Mouse (Mus musculus) midbrain, embryonic 11.5 days (tissue): ENCODE results near the gene Trip6. TPM values are rescaled to one million over a fixed set of nuclear protein-coding genes. Genes with fewer than 3 reads are reported as not detected.
A peak's percentile ranks its signal among the peaks of the same experiment; 100 is the strongest.

ENCODE experiments used
- ATAC-seq: fragments of 200-750 bp; cut with Nextera tagmentation; 2 replicates; pipeline ENCODE4 v1.8.0; 2017; ENCODE audit warnings: moderate TSS enrichment, moderate library complexity; ENCODE audit not compliant: low FRiP score
- DNase-seq: peaks from one replicate; pipeline ENCODE4 v3.0.0; 2015; ENCODE audit warnings: low spot score; ENCODE audit errors: missing footprints
- H3K27ac ChIP-seq: fragments of 300-500 bp; sonication (generic); 2 replicates; pipeline ENCODE4 v1.5.1; 2014; ENCODE audit warnings: low read depth, low read length
- H3K27me3 ChIP-seq: fragments of 300-500 bp; sonication (generic); 2 replicates; pipeline ENCODE4 v1.6.1; 2014; ENCODE audit warnings: mild to moderate bottlenecking, low read length, moderate library complexity, mixed read lengths; ENCODE audit not compliant: control insufficient read depth, insufficient read depth
- H3K36me3 ChIP-seq: fragments of 300-500 bp; sonication (generic); 2 replicates; pipeline ENCODE4 v1.6.1; 2014; ENCODE audit warnings: mild to moderate bottlenecking, low read length, moderate library complexity, mixed read lengths; ENCODE audit not compliant: control insufficient read depth, insufficient read depth
- H3K4me1 ChIP-seq: fragments of 300-500 bp; sonication (generic); 2 replicates; pipeline ENCODE4 v1.6.1; 2014; ENCODE audit warnings: low read length; ENCODE audit not compliant: control insufficient read depth, insufficient read depth
- H3K4me2 ChIP-seq: fragments of 300-500 bp; sonication (generic); 2 replicates; pipeline ENCODE4 v1.6.1; 2014; ENCODE audit warnings: mild to moderate bottlenecking, moderate library complexity
- H3K4me3 ChIP-seq: fragments of 300-500 bp; sonication (generic); 2 replicates; pipeline ENCODE4 v1.5.1; 2014; ENCODE audit warnings: low read depth, low read length
- H3K9ac ChIP-seq: fragments of 300-500 bp; sonication (generic); 2 replicates; pipeline ENCODE4 v1.6.1; 2014; ENCODE audit warnings: low read length
- H3K9me3 ChIP-seq: fragments of 300-500 bp; sonication (generic); 2 replicates; pipeline ENCODE4 v1.6.1; 2016; ENCODE audit warnings: low read length; ENCODE audit not compliant: control insufficient read depth
- WGBS: fragments of 180-500 bp; shearing (Covaris S2); extraction: QIAGEN DNeasy Blood & Tissue Kit; methylation state at CpG from one replicate; pipeline ENCODE4 v1.1.7; 2014; 5-methylcytosine and 5-hydroxymethylcytosine counted together
- polyA plus RNA-seq: library from polyadenylated mRNA; unstranded; fragments of >200 nt; fragmentation: Nextera tagmentation; extraction: Ambion mirVana; gene quantifications from 2 replicates; pipeline ENCODE4 v1.2.1, GENCODE M21; 2014

The Trip6 gene
- polyA plus RNA-seq, 1 experiment from 2014 or later, result 34.1 TPM

DNA sequence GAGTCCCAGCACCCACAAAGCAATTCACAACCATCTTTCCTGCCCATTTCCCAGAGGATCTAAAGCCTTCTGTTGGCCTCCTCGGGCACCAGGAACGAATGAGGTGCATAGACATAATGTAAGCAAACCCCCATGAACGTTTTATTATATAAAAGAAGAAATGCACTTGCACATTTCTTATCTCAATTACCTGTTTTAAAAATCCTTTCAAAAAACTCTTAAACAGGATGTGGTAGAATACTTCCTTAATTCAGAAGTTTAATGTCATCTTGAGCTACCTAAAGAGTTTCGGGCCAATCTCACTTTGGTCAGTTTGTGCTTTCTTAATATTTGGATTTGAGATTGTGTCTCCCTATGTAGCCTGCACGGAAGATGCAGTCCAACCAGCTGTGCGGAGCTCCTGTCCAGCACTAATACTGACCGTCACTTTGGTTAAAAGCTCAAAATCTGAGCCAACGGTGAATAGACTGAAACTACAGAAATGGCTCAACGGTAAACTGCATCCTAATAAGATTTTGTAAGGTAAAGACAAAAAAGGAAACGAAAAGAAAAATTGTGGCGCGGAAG is 7.7 kb downstream of the Trip6 start:
- DNase-seq (no peak), ATAC-seq (no peak)
- 0 out of 2 replicates have a peak, but pooled peaks cover 2% of the 10 kb centered on the region for H3K9me3 ChIP-seq
- no peaks in the 10 kb centered on the region for H3K27me3 ChIP-seq
- peaks cover 21% of the 10 kb centered on the region for H3K4me1 ChIP-seq
- H3K4me3 ChIP-seq, result peak overlapping the region; percentile 74
- H3K4me2 ChIP-seq, result peak overlapping the region; percentile 75
- H3K9ac ChIP-seq, result peak overlapping the region; percentile 94
- WGBS, result 20% methylated on average over 12 of the region's 12 CpGs
- H3K36me3 ChIP-seq, result peaks cover 28% of the 10 kb centered on the region
- peak overlapping the region; percentile 95; the same call in 1 of the 2 replicates for H3K27ac ChIP-seq

DNA sequence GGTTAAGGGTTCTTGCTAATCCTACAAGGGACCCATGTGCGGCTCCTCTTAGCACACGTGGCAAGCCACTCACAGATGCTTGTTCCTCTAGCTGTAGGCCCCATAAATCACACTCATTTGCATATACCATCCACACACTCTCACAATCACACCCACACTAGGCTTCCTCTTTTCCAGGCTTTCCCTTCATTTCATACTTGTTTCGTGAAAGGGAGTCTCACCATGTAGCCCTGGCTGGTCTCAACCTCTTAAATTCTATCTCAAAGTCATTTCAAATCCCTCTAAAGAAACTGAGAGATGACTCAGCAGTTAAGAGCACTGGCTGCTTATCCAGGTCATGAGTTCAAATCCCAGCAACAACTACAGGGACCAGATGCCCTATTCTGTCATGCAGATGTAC is 8.4 kb downstream of the Trip6 start:
- WGBS, result 81% methylated on average over 3 of the region's 3 CpGs
- no peak overlapping the region for H3K27ac ChIP-seq
- H3K27me3 ChIP-seq, result no peaks in the 10 kb centered on the region

DNA sequence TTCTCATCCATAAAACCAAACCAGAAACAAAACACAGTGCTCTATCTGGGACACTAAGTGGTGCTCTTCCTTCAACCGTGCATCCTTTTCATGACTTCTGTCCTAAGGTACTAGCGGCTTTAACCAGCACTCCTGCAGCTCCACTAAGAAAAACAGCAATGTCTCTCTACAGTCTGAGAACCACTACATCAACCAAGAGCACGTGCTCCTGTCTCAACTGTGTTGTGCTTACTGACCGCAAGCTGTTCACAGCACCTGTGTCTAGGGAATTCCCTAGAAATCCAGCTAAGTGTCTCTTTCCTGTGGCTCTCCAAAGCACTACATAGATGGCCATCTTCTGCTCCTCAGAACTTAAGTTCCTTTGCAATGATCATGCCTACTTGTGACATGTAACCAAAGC is 9.4 kb downstream of the Trip6 start:
- Histone ChIP-seq H3K4me2 (no peak overlapping the region), H3K27ac (no peak overlapping the region), H3K4me3 (no peak overlapping the region), H3K36me3 (peaks cover 38% of the 10 kb centered on the region), H3K9me3 (0 out of 2 replicates have a peak, but pooled peaks cover 2% of the 10 kb centered on the region), H3K27me3 (no peaks in the 10 kb centered on the region), H3K4me1 (peaks cover 21% of the 10 kb centered on the region), H3K9ac (no peak overlapping the region)
- WGBS, result 84% methylated on average over 4 of the region's 4 CpGs
- ATAC-seq (no peak), DNase-seq (no peak)

More for the DNA sequence above, 8.4 kb downstream of the Trip6 start:
- H3K9ac ChIP-seq, result peak overlapping the region; percentile 94
- peaks cover 33% of the 10 kb centered on the region for H3K36me3 ChIP-seq
- no peak for DNase-seq
- 0 out of 2 replicates have a peak, but pooled peaks cover 2% of the 10 kb centered on the region for H3K9me3 ChIP-seq
- peaks cover 21% of the 10 kb centered on the region for H3K4me1 ChIP-seq
- no peak for ATAC-seq
- peak overlapping the region; percentile 75 for H3K4me2 ChIP-seq
- H3K4me3 ChIP-seq, result peak overlapping the region; percentile 74

DNA sequence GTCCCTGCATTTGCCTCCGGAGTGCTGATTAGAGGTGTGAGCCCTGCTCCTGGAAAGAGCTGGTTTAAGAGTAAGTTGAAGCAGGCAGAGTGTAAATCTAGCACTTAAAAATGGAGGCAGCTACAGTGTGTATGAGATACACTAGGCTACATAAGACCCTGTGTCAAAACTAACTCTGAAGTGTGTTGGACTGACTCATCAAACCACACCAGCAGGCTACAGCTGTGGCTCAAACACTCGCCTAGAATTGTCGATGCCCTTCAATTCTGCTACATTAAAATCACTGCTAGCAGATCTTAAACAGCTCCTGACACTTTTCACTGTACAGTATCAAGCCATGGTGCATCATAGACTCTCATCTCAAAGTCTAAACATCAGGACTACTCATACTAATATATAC is 10.0 kb downstream of the Trip6 start:
- 91% methylated on average over 3 of the region's 3 CpGs for WGBS
- no peak overlapping the region for H3K4me3 ChIP-seq
- no peaks in the 10 kb centered on the region for H3K27me3 ChIP-seq
- H3K9ac ChIP-seq, result no peak overlapping the region
- peak; percentile 53 for DNase-seq
- H3K4me2 ChIP-seq, result no peak overlapping the region
- no peak overlapping the region for H3K27ac ChIP-seq
- peaks cover 21% of the 10 kb centered on the region for H3K4me1 ChIP-seq
- H3K9me3 ChIP-seq, result 0 out of 2 replicates have a peak, but pooled peaks cover 2% of the 10 kb centered on the region
- ATAC-seq, result no peak
- H3K36me3 ChIP-seq, result peaks cover 34% of the 10 kb centered on the region

DNA sequence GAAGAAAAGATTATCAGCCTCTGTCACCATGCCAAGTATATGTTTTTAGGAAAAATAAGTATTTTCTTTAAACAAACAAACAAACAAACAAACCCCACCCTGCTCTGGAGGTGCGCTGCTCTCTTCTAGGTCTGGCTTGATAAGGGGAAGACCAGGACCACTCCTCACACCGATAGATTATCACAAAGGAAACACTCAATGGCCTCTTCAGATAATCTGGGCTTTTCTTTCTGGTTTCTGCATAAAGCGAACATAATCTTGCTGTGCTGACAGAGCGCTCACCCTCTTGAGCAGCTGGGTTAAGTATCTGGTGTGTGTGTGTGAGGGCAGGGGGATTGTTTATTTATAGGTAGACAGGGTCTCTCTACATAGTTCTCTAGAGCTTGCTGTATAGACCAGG is 10.6 kb downstream of the Trip6 start:
- 86% methylated on average over 4 of the region's 4 CpGs for WGBS
- no peaks in the 10 kb centered on the region for H3K27me3 ChIP-seq
- peak; percentile 49 for DNase-seq
- H3K9me3 ChIP-seq, result 0 out of 2 replicates have a peak, but pooled peaks cover under 1% of the 10 kb centered on the region
- no peak overlapping the region for H3K4me2 ChIP-seq
- peaks cover 21% of the 10 kb centered on the region for H3K4me1 ChIP-seq
- H3K9ac ChIP-seq, result no peak overlapping the region
- H3K4me3 ChIP-seq, result no peak overlapping the region
- ATAC-seq, result no peak
- no peak overlapping the region for H3K27ac ChIP-seq
- peaks cover 34% of the 10 kb centered on the region for H3K36me3 ChIP-seq

DNA sequence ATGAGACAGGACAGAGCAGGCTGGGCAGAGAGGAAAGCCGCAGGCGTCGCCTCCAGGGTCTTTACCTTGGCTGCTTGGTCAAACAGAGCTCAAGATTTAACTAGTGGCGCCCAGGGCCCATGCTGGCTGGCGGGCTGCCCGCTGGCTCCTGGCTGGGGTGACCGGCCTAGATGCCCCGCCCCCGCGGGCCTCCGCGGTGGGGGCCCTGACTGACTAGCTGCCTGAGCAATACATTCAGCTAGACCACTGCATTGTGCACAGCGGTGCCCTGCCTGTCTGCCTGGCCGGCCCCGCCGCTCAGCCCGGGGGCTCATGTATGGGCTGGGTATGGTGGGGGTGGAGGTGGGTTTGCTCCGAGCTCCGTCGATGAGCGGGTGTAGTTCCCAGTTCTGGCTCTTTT is 13.0 kb downstream of the Trip6 start:
- H3K27ac ChIP-seq, result no peak overlapping the region
- H3K27me3 ChIP-seq, result no peaks in the 10 kb centered on the region
- peaks cover 54% of the 10 kb centered on the region for H3K36me3 ChIP-seq
- 80% methylated on average over 21 of the region's 21 CpGs for WGBS
- DNase-seq (no peak), ATAC-seq (0 out of 2 replicates have a peak, but pooled peaks have one; percentile 46)
- H3K4me2 ChIP-seq, result no peak overlapping the region
- H3K9me3 ChIP-seq, result no peaks in the 10 kb centered on the region
- H3K9ac ChIP-seq, result no peak overlapping the region
- peaks cover 15% of the 10 kb centered on the region for H3K4me1 ChIP-seq
- H3K4me3 ChIP-seq, result no peak overlapping the region

DNA sequence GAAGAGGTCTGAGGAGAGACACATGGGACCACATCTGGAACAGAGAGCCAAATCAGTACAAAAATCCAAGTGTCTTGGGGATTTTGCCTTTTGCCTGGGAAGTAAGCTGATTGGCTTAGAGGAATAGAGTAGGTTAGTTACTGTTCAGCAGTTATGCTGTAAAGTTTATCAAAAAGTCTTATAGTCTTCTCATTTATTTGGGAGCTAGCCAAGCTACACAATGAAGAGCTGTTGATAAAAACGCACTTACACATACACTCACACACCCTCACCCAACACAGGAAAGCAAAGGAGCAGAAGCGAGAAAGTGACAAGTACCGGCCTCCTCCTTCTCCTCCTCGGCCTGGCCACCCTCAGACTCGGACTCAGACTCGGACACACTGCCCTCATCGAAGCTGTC is 15.0 kb downstream of the Trip6 start:
- Histone ChIP-seq H3K4me2 (no peak overlapping the region), H3K9ac (no peak overlapping the region), H3K9me3 (no peaks in the 10 kb centered on the region), H3K27ac (no peak overlapping the region), H3K27me3 (no peaks in the 10 kb centered on the region), H3K36me3 (peaks cover 59% of the 10 kb centered on the region), H3K4me1 (peaks cover 7% of the 10 kb centered on the region), H3K4me3 (no peak overlapping the region)
- 92% methylated on average over 7 of the region's 7 CpGs for WGBS
- peak; percentile 4 for DNase-seq
- no peak for ATAC-seq

DNA sequence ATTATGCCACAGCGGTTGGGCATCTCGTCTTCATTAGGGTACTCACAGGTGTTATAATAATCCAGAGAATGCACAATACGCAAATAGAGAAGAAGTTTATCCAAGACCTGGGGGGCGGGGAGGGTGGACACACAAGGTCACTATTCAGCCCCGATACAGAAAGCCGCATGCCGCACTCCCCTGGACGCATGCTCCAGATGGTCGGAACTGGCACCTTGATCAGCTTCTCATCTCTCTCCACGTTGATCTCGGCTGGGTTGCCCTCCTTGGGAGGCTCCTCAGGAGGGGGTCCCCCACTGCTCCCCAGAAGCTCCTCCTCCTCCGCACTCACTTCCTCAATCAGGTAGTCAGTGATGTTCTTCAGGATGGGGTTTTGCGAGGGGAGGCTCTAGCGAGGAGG is 17.1 kb downstream of the Trip6 start:
- DNase-seq (peak; percentile 72), ATAC-seq (no peak)
- Histone ChIP-seq H3K36me3 (peaks cover 51% of the 10 kb centered on the region), H3K9ac (no peak overlapping the region), H3K27ac (no peak overlapping the region), H3K4me1 (peaks cover 15% of the 10 kb centered on the region), H3K4me3 (no peak overlapping the region), H3K4me2 (no peak overlapping the region), H3K9me3 (no peaks in the 10 kb centered on the region), H3K27me3 (no peaks in the 10 kb centered on the region)
- 88% methylated on average over 14 of the region's 14 CpGs for WGBS

DNA sequence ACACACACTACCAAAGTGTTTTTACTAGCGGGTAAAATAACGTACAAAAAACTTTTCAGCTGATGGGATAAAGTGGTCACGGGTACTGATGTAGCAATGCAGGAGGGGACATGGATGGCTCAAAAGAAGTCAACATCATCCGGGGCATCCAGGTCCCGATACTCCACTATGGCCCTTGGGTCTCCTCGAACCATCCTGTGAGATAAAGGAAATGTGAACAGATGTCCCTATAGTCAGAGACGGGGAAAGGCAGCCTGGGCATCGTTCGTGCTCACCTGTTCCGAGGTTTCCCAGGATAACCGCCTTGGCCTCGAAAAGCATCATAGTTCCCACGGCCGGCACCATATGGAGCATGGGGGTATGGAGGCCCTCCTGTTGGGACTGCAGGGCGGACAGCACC is 18.5 kb downstream of the Trip6 start:
- H3K27ac ChIP-seq, result no peak overlapping the region
- H3K36me3 ChIP-seq, result peaks cover 40% of the 10 kb centered on the region
- H3K9me3 ChIP-seq, result no peaks in the 10 kb centered on the region
- ATAC-seq (no peak), DNase-seq (no peak)
- WGBS, result 90% methylated on average over 15 of the region's 15 CpGs
- H3K4me3 ChIP-seq, result no peak overlapping the region
- H3K4me1 ChIP-seq, result peaks cover 15% of the 10 kb centered on the region
- no peak overlapping the region for H3K4me2 ChIP-seq
- peaks cover 2% of the 10 kb centered on the region; the same call in 1 of the 2 replicates for H3K27me3 ChIP-seq
- H3K9ac ChIP-seq, result no peak overlapping the region
